Mouse (Mus musculus): ENCODE measurements around the gene Ptprm.

The Ptprm gene

GRCm38 (mm10) chr17:67354451-67355011 is at the start of gene Ptprm:
TSS of gene Ptprm (minus strand) at chr17:67354457.
- peak; percentile 66 to 67 for DNase-seq (ENCODE audit: low spot score in 2 of 2)

- DNase-seq (ENCODE audit: low spot score in 2 of 2) = peak; percentile 0 to 19
Observed at GRCm38 (mm10) chr17:67396205-67396604, 41.9 kb upstream of the Ptprm start.

- DNase-seq (ENCODE audit: low spot score in 2 of 2) = peak in 1 of 2 experiments; percentile 0
Observed at GRCm38 (mm10) chr17:67390851-67391250, 36.6 kb upstream of the Ptprm start.

GRCm38 (mm10) chr17:67388171-67388570 is 33.9 kb upstream of the Ptprm start:
- DNase-seq (ENCODE audit: low spot score in 2 of 2) = no peak

- no peak for DNase-seq (ENCODE audit: low spot score in 2 of 2)
Observed at GRCm38 (mm10) chr17:67385286-67385685, 31.0 kb upstream of the Ptprm start.

GRCm38 (mm10) chr17:67383635-67384034 is 29.4 kb upstream of the Ptprm start:
- DNase-seq (ENCODE audit: low spot score in 2 of 2) = no peak

GRCm38 (mm10) chr17:67381618-67382017 is 27.4 kb upstream of the Ptprm start:
- no peak for DNase-seq (ENCODE audit: low spot score in 2 of 2)

- DNase-seq (ENCODE audit: low spot score in 2 of 2) = no peak
Observed at GRCm38 (mm10) chr17:67367866-67368265, 13.6 kb upstream of the Ptprm start.

- DNase-seq (ENCODE audit: low spot score in 2 of 2) = no peak
Observed at GRCm38 (mm10) chr17:67364491-67364890, 10.2 kb upstream of the Ptprm start.

- DNase-seq (ENCODE audit: low spot score in 2 of 2) = no peak
Observed at GRCm38 (mm10) chr17:67363377-67364070, 9.3 kb upstream of the Ptprm start.

- no peak for DNase-seq (ENCODE audit: low spot score in 2 of 2)
Observed at GRCm38 (mm10) chr17:67362131-67362530, 7.9 kb upstream of the Ptprm start.

- no peak for DNase-seq (ENCODE audit: low spot score in 2 of 2)
Observed at GRCm38 (mm10) chr17:67360606-67361005, 6.3 kb upstream of the Ptprm start.

GRCm38 (mm10) chr17:67359578-67359977 is 5.3 kb upstream of the Ptprm start:
- DNase-seq (ENCODE audit: low spot score in 2 of 2) = no peak

- no peak for DNase-seq (ENCODE audit: low spot score in 2 of 2)
Observed at GRCm38 (mm10) chr17:67358541-67358940, 4.3 kb upstream of the Ptprm start.

GRCm38 (mm10) chr17:67357191-67357590 is 2.9 kb upstream of the Ptprm start:
- DNase-seq (ENCODE audit: low spot score in 2 of 2) = no peak

- DNase-seq (ENCODE audit: low spot score in 2 of 2) = no peak
Observed at GRCm38 (mm10) chr17:67355251-67355650, 994 bp upstream of the Ptprm start.

- DNase-seq (ENCODE audit: low spot score in 2 of 2) = no peak
Observed at GRCm38 (mm10) chr17:67353796-67354450, 334 bp downstream of the Ptprm start.

- DNase-seq (ENCODE audit: low spot score in 2 of 2) = peak; percentile 26 to 33
Observed at GRCm38 (mm10) chr17:67352956-67353795, 1.1 kb downstream of the Ptprm start.

- no peak for DNase-seq (ENCODE audit: low spot score in 2 of 2)
Observed at GRCm38 (mm10) chr17:67351423-67351822, 2.8 kb downstream of the Ptprm start.

GRCm38 (mm10) chr17:67350536-67350935 is 3.7 kb downstream of the Ptprm start:
- no peak for DNase-seq (ENCODE audit: low spot score in 2 of 2)

- no peak for DNase-seq (ENCODE audit: low spot score in 2 of 2)
Observed at GRCm38 (mm10) chr17:67349594-67349993, 4.7 kb downstream of the Ptprm start.

GRCm38 (mm10) chr17:67346921-67347320 is 7.3 kb downstream of the Ptprm start:
- DNase-seq (ENCODE audit: low spot score in 2 of 2) = no peak
